ENCODE assay signal across 8 mouse cellular contexts in genomic region chrX:94012479-94013167, GRCm38 (mm10). TPM values are rescaled to one million over a fixed set of nuclear protein-coding genes. Genes with fewer than 3 reads are reported as not detected.
A peak's percentile ranks its signal among the peaks of the same experiment; 100 is the strongest.
DNase-seq lines count a peak whose midpoint lies in the region; ATAC-seq and TF ChIP-seq lines count a peak whose summit lies in the region.

No protein-coding gene starts in this region.

- H3K27me3 ChIP-seq in heart, embryonic 16.5 days (ENCODE audit: control insufficient read depth, insufficient read depth, low read length): peaks cover 12% of the 10 kb centered on the region
- H3K27me3 ChIP-seq in kidney, postnatal 0 days (ENCODE audit: insufficient read depth, low read length): no peaks in the 10 kb centered on the region
- H3K27me3 ChIP-seq in midbrain, embryonic 11.5 days (ENCODE audit: control insufficient read depth, insufficient read depth, low read length): no peaks in the 10 kb centered on the region; the same call in 1 of the 2 replicates
- H3K27me3 ChIP-seq in liver, embryonic 12.5 days (replicated peaks): peaks cover 41% of the 10 kb centered on the region

- H3K36me3 ChIP-seq in heart, embryonic 16.5 days (ENCODE audit: control insufficient read depth, insufficient read depth): no peaks in the 10 kb centered on the region
- H3K36me3 ChIP-seq in kidney, postnatal 0 days (ENCODE audit: insufficient read depth, low read length): no peaks in the 10 kb centered on the region
- H3K36me3 ChIP-seq in midbrain, embryonic 11.5 days (ENCODE audit: control insufficient read depth, insufficient read depth, low read length): no peaks in the 10 kb centered on the region
- H3K36me3 ChIP-seq in liver, embryonic 12.5 days: no peaks in the 10 kb centered on the region

- ATAC-seq in heart, embryonic 16.5 days (replicated peaks; ENCODE audit: extremely low read depth, insufficient read depth, low FRiP score): no peak
- ATAC-seq in kidney, postnatal 0 days (replicated peaks; ENCODE audit: low FRiP score, low read depth): peak; percentile 76
- no peak for ATAC-seq in midbrain, embryonic 11.5 days (ENCODE audit: low FRiP score)
- ATAC-seq in liver, embryonic 12.5 days: no peak

- TF ChIP-seq CTCF in kidney, postnatal 0 days (IDR thresholded peaks at IDR 0.05; ENCODE audit: low read depth): no peak

- no peak overlapping the region for H3K9ac ChIP-seq in heart, embryonic 16.5 days (ENCODE audit: low read length)
- no peak overlapping the region for H3K9ac ChIP-seq in kidney, postnatal 0 days (ENCODE audit: low read depth, low read length)
- no peak overlapping the region for H3K9ac ChIP-seq in midbrain, embryonic 11.5 days (ENCODE audit: low read length)
- no peak overlapping the region for H3K9ac ChIP-seq in liver, embryonic 12.5 days

- no peaks in the 10 kb centered on the region for H3K9me3 ChIP-seq in heart, embryonic 16.5 days (replicated peaks; ENCODE audit: control insufficient read depth, low read length)
- no peaks in the 10 kb centered on the region for H3K9me3 ChIP-seq in kidney, postnatal 0 days (replicated peaks; ENCODE audit: low read length)
- no peaks in the 10 kb centered on the region for H3K9me3 ChIP-seq in midbrain, embryonic 11.5 days (ENCODE audit: control insufficient read depth, low read length)
- H3K9me3 ChIP-seq in liver, embryonic 12.5 days (replicated peaks): no peaks in the 10 kb centered on the region

- 37% methylated on average over 12 of the region's 12 CpGs for WGBS in heart, embryonic 16.5 days
- 36% methylated on average over 12 of the region's 12 CpGs for WGBS in kidney, postnatal 0 days
- WGBS in midbrain, embryonic 11.5 days: 26% methylated on average over 12 of the region's 12 CpGs
- WGBS in liver, embryonic 12.5 days (ENCODE audit: insufficient replicate concordance): 49% methylated on average over 12 of the region's 12 CpGs

- no peak overlapping the region; the same call in 1 of the 2 replicates for H3K27ac ChIP-seq in heart, embryonic 16.5 days (ENCODE audit: low read length)
- no peak overlapping the region for H3K27ac ChIP-seq in kidney, postnatal 0 days
- H3K27ac ChIP-seq in midbrain, embryonic 11.5 days (ENCODE audit: low read depth, low read length): no peak overlapping the region
- no peak overlapping the region for H3K27ac ChIP-seq in liver, embryonic 12.5 days

- no peaks in the 10 kb centered on the region for H3K4me1 ChIP-seq in heart, embryonic 16.5 days (ENCODE audit: control insufficient read depth, insufficient read depth, low read length)
- H3K4me1 ChIP-seq in kidney, postnatal 0 days (replicated peaks; ENCODE audit: insufficient read depth, low read length): no peaks in the 10 kb centered on the region
- no peaks in the 10 kb centered on the region for H3K4me1 ChIP-seq in midbrain, embryonic 11.5 days (ENCODE audit: control insufficient read depth, insufficient read depth, low read length)
- peaks cover 28% of the 10 kb centered on the region for H3K4me1 ChIP-seq in liver, embryonic 12.5 days

- no peak overlapping the region for H3K4me3 ChIP-seq in heart, embryonic 16.5 days (ENCODE audit: low read length)
- no peak overlapping the region for H3K4me3 ChIP-seq in kidney, postnatal 0 days (replicated peaks; ENCODE audit: low read depth, low read length)
- no peak overlapping the region for H3K4me3 ChIP-seq in midbrain, embryonic 11.5 days (ENCODE audit: low read depth, low read length)
- H3K4me3 ChIP-seq in liver, embryonic 12.5 days: no peak overlapping the region

- DNase-seq in Muller cell, postnatal 12 days (ENCODE audit: inconsistent ontology term): peak; percentile 13
- peak; percentile 42 for DNase-seq in embryo, embryonic 10.5 days (ENCODE audit: low spot score)
- peak; percentile 34 for DNase-seq in kidney, postnatal 0 days (ENCODE audit: low spot score)
- DNase-seq in midbrain, embryonic 11.5 days (ENCODE audit: low spot score, missing footprints): peak; percentile 84
- no peak for DNase-seq in thymus, postnatal 36 days
- DNase-seq in cerebellum, postnatal 36 days: no peak

- peak overlapping the region; percentile 21; the same call in 1 of the 2 replicates for H3K4me2 ChIP-seq in heart, embryonic 16.5 days (ENCODE audit: low read depth, low read length)
- peak overlapping the region; percentile 25; the same call in 1 of the 2 replicates for H3K4me2 ChIP-seq in kidney, postnatal 0 days (ENCODE audit: low read length)
- H3K4me2 ChIP-seq in midbrain, embryonic 11.5 days: peak overlapping the region; percentile 25; the same call in 1 of the 2 replicates
- no peak overlapping the region for H3K4me2 ChIP-seq in liver, embryonic 12.5 days

RNA-seq across cellular contexts. Expression of gene AU015836, which starts 44.2 kb away (rescaled TPM):
- not detected in 2 replicates for polyA plus RNA-seq in heart, embryonic 16.5 days (2015; fragmentation: Nextera tagmentation; extraction: Ambion mirVana)
- polyA plus RNA-seq in kidney, postnatal 0 days (2015; fragmentation: Nextera tagmentation; extraction: Ambion mirVana): 0.13 and 0.20 TPM in 2 replicates
- polyA plus RNA-seq in midbrain, embryonic 11.5 days (2014; fragmentation: Nextera tagmentation; extraction: Ambion mirVana): 0.07 TPM in 1 of 2 replicates, not detected in the other
- 0.17 and 0.37 TPM in 2 replicates for polyA plus RNA-seq in liver, embryonic 12.5 days (2016; fragmentation: Nextera tagmentation; extraction: Ambion mirVana)

Comparison
In these comparisons a context has a peak if more than half of its experiments do, and no peak if none do; other contexts are left out.
1. DNase-seq: peak in Muller cell, postnatal 12 days (single experiment), embryo, embryonic 10.5 days (single experiment), kidney, postnatal 0 days (single experiment) and midbrain, embryonic 11.5 days (single experiment); none in thymus, postnatal 36 days (0 of 2) and cerebellum, postnatal 36 days (0 of 2).